Mouse (Mus musculus): Measurements from ENCODE around the gene Aloxe3.

The Aloxe3 gene

GRCm38 (mm10) chr11:69109032-69109900 is 16.4 kb upstream of the Aloxe3 start:
- peak; percentile 7 for DNase-seq

DNA sequence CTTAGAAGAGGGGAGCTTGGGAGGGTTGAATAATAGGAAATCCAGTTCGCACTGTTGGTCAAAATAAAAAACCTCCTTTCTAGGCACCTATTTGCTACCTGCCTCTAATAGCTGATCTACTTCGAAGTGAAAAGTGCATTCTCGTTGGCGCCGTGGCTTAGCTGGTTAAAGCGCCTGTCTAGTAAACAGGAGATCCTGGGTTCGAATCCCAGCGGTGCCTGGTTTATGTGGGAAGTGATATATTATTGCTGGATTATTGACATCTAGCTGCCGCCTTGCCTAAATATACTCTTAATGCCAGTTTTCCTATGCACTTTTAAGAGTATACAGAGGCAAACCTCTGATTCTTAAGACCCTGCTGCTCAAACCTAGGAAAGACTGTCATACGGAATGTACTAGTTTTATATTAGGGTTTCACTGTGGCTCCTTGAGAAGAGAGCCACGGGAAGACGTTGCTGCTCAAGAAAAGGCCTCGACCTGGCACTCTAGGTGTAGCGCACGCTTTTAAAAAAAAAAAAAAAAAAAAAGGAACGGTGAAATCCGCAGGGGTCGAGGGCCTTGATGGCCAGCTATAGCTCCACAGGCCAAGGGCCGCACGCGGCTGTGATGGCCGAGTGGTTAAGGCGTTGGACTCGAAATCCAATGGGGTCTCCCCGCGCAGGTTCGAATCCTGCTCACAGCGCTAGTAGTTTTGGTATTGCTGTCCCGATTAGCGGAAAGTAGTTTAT is 15.2 kb upstream of the Aloxe3 start:
- peak; percentile 87 for DNase-seq

GRCm38 (mm10) chr11:69111051-69111810 is 14.5 kb upstream of the Aloxe3 start:
- DNase-seq: no peak

GRCm38 (mm10) chr11:69111865-69112264 is 13.8 kb upstream of the Aloxe3 start:
- DNase-seq: no peak

DNA sequence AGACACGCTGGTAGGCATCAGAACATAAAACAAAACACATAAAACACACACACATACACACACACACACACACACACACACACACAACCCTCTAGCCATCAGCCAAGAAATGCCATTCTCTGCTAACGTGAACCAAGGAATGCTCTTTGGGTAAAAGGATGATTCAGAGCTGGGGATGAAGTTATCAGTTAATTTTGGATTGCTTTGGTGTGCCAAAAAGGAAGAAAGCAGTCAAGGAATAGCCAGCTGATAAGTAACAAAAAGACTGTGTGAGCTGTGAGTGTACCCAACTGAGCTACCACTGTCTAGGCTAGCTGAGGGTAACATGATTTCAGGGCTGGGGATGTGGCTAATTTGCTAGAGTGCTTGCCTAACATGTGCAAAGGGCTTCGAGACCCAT is 11.7 kb upstream of the Aloxe3 start:
- no peak for DNase-seq

DNA sequence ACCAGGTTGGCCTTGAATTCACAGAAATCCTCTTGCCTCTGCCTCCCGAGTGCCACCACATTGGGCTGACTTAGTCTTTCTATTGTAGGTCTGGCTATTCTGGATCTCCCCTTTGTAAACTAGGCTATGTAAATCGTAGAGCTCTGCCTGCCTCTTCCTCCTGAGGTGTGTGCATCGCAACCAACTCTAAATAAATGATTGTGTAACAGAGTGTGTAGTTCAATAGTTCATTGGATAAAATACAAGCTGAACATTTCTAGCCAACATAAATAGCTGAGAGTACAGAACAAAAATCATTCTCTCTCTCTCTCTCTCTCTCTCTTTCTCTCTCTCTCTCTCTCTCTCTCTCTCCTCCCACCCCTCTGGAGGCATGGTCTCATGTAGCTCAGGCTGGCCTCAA is 11.1 kb upstream of the Aloxe3 start:
- no peak for DNase-seq

GRCm38 (mm10) chr11:69116843-69117242 is 8.9 kb upstream of the Aloxe3 start:
- DNase-seq: no peak

DNA sequence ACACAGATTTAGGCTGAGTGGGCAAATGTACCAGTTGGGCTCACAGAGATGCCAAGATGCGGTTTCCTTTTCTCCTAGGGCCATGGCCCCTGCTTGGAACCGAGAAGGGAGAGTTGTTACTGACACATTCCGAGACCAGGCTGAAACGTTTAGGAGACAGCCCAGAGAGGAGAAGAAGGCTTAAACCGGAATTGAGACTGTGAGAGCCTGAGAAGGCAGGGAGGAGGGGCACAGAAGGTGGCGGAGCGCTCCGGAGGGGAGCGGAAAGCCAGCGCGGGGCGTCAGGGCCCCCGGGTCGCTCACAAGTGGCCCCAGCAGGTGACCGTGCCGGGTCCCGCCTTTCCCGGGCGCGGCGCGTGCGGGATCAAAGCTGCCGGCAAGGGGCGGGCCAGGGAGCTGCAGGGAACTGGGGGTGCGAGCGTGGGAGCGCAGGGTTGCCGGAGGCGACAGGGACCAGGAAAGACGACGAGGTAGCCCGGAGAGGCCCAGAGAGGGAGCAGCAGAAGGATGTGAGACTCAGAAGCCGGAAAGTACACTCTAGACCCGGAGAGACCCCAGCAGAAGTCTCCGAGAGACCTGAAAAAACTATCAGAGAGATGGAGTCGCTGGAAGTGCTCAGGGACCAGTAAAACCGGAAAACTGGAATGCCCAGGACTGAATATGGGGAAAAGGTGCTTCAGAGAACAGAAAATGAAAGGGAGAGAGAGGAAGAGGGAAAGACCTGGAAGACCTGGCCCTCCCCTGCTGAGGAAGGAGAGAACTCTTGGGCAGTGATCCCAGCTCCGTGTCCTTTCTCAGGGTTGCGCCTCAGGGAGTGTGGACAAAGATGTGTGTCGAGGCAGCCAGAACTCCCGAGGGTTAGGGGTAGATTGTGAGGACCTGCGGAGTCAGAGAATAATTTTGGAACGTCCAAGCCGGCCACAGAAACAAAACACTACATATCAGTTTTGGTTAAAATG is 7.7 kb upstream of the Aloxe3 start:
- peak; percentile 59 for DNase-seq

DNA sequence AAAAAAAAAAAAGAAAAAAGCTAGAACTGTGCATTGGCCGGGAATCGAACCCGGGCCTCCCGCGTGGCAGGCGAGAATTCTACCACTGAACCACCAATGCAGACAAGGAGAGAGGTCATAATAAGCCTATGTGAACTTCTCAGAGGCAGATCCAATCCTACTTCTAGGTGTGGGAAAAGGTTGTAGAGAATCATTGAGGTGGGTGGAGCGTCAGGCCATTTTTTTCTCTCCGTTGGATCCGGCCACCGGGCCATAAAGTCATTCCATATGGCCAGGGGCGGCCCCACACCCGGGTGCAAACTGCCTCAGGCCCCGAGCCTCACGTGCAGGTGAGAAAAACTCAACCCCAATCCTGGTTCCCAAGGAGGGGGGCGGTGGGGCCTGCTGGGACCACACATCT is 6.9 kb upstream of the Aloxe3 start:
- DNase-seq: peak; percentile 72

DNA sequence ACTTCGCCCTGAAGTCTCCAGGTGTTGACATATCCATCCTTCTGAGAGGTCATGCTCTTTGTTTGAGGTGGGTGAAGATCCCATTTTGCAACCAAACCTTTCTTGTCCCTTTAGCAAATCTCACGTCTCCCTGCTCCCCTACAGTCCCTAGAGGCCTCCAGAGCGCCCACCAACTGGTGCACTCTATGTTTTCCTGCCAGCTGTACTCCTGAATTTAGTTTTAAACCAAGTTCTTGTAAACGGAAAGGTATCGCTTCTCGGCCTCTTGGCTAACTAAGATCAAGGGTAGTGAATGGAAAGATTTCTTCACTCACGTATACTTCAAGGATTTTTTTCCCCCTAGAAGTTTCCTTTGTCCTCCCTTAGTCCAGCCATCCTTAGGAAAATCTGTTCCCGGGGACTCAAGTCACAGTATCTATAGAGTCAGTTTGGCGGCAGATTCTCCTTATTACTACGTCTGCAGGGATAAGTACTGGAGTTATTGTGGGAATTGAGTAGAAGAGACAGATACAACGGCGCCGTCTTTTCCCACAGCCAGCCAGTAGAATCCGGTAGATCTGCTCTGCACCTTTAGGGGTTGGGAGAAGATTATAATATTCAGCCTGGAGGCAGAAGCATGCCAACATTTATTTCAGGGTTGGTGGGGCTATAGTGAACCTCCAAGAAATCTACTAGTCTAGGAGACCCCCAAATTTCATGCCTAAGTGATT is 6.1 kb upstream of the Aloxe3 start:
- no peak for DNase-seq

DNA sequence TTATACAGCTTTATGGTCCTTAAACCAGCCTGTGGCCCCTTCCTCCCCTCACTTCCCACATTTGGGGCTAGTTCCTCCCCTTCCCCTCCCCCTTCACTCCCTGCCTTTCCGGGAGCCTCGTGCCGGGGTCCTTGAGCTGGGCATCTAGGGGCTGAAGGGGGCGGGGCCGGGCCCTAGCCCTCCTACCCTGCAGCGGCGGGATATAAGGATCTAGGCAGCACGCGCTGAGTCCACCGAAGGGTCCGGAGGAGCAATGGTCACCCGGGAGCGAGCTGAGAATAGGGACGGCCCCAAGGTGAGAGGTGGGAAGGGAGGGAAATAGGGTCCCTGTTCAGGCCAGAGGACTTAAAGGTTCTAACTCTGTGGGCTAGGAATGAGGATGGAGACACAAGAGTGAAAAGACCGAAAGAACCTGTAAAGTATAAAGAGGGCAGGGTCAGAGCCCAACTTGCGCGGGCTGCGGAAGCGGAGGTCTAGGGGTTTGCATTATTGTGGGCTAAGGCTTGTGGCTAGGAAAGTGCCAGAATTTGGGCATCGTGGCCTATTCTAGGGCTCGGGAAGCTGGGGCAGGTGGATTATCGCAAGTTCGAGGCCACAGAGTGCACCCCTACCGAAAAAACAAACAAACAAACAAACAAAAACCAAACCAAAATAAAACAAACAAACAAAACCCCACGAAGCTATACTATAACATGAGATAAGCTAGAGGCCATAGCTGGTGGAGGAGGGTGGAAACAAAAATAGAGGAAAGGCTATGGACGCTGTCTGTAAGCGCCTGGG is 5.3 kb upstream of the Aloxe3 start, which contains the start of gene Hes7:
Gene Hes7, plus strand, starts transcription at position 184 of the 780 bp plus-strand sequence.
- no peak for DNase-seq

DNA sequence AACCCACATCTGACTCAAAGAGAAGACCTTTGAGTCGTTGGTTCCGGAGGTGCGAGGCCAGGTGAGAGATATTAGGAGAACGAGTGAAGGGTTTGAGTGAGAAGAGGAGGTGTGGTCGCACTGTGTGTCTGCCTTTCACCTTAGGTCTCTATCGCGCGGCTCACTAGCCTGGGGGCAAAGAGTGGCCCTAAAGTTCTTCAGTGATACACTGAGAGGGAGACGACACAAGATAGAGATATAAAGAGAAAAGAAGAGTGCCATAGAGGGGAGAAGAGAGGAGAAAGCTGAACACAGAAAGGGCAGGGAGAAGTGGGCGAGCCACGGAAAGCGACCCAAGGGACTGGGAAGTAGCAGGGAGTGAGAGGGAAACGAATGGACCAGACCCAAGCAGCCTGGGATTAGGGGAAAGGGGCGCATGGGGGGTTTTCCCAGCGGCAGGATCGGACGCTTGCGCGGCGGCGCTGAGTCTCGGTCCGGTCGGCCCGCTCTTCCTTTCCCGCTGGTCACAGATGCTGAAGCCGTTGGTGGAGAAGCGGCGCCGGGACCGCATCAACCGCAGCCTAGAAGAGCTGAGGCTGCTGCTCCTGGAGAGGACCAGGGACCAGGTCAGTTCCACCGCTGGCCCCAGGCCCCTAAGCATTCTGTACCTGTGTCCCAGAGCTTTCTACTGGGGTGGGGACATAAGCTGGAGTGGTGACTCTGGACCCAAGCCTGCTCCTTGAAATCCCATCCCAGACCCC is 4.5 kb upstream of the Aloxe3 start:
- no peak for DNase-seq

- DNase-seq: no peak
Observed at GRCm38 (mm10) chr11:69121741-69122335, 3.9 kb upstream of the Aloxe3 start.

GRCm38 (mm10) chr11:69122336-69122951 is 3.3 kb upstream of the Aloxe3 start, which contains the start of gene 9130213A22Rik:
TSS of gene 9130213A22Rik (minus strand) at chr11:69122589.
- peak; percentile 87 for DNase-seq

GRCm38 (mm10) chr11:69123056-69123692 is 2.5 kb upstream of the Aloxe3 start:
- peak; percentile 90 for DNase-seq

GRCm38 (mm10) chr11:69123693-69124497 is 1.8 kb upstream of the Aloxe3 start:
- DNase-seq: peak; percentile 90

DNA sequence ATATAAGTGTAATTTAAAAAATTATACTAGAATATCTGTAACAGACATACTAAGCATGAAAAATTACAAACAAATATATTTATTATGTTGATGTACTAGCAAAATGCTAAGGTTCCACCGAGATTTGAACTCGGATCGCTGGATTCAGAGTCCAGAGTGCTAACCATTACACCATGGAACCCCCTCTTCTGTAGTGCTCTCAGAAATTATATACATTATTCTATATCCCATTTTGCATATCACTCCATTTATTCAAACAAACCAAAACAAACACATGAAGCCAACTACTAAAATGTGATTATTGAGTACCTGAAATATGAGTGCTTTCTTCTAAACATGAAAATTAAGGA is 1.2 kb upstream of the Aloxe3 start:
- DNase-seq: no peak

Data from right cerebral cortex, postnatal 25 days (tissue).